Mouse (Mus musculus) heart, embryonic 15.5 days (tissue): ENCODE data around the gene Rapgef3. TPM values are rescaled to one million over a fixed set of nuclear protein-coding genes. Genes with fewer than 3 reads are reported as not detected.

Source experiments
- polyA plus RNA-seq: library from polyadenylated mRNA; unstranded; fragments of >200 nt; fragmentation: Nextera tagmentation; extraction: Ambion mirVana; gene quantifications from 2 replicates; pipeline ENCODE4 v1.2.1, GENCODE M21; 2015

The Rapgef3 gene
- polyA plus RNA-seq, 1 experiment from 2014 or later = 20.0 TPM

Other genes starting within 250 kb of the Rapgef3 start
- gene Rpap3, start 62.1 kb downstream of the Rapgef3 start, polyA plus RNA-seq = 16.8 and 18.7 TPM in 2 replicates
- gene Endou, start 36.6 kb downstream of the Rapgef3 start, polyA plus RNA-seq = 0.86 and 3.5 TPM in 2 replicates
- gene Slc48a1, start 10.5 kb upstream of the Rapgef3 start, polyA plus RNA-seq = 64.3 and 76.8 TPM in 2 replicates
- gene Hdac7, start 76.5 kb upstream of the Rapgef3 start, polyA plus RNA-seq = 20.4 and 34.5 TPM in 2 replicates
- gene Vdr, start 142.7 kb upstream of the Rapgef3 start, polyA plus RNA-seq = 1.2 and 1.3 TPM in 2 replicates
- 31.9 and 40.5 TPM in 2 replicates for gene Tmem106c, start 196.2 kb upstream of the Rapgef3 start, polyA plus RNA-seq
- gene Col2a1, start 236.7 kb upstream of the Rapgef3 start, polyA plus RNA-seq = 8.3 and 35.1 TPM in 2 replicates